Mouse (Mus musculus): ENCODE results near the gene Traf4.

DNA sequence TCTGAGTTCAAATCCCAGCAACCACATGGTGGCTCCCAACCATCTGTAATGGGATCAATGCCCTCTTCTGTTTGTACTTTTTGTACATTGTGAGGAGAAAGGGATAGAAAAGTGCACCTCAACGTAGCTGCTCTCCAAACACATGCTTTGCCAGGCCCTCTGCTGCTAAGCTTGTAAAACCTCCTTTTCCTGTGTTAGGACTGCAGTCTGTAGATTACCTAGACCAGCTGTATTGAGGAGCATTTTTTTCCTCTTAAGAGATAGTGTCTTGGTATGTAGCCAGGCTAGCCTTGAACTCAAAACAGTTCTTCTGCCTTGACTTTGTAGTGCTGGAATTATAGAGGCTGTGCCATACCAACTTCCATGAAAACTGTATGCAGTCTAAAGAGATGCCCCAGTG, 29.3 kb downstream of the Traf4 start:
- TF ChIP-seq CTCF (IDR thresholded peaks at IDR 0.05; ENCODE audit: insufficient read depth, low read depth, low read length): no peak
- TF ChIP-seq POLR2A (IDR thresholded peaks at IDR 0.05; ENCODE audit: insufficient read depth, low read depth, low read length): no peak
